Mouse (Mus musculus): Measurements from ENCODE around the gene Ttc7b. TPM values are rescaled to one million over a fixed set of nuclear protein-coding genes. Genes with fewer than 3 reads are reported as not detected.
A peak's percentile ranks its signal among the peaks of the same experiment; 100 is the strongest.

Ttc7b gene
- total RNA-seq, 2 experiments from 2014 or later: 76.2 to 88.0 TPM

GRCm38 (mm10) chr12:100315119-100315885 lies 205.3 kb downstream of the Ttc7b start:
- intact Hi-C loops (cut with DNase I): no loop called here
- DNase-seq: no peak

- intact Hi-C loops (cut with DNase I): no loop called here
- no peak for DNase-seq
These were observed 206.7 kb downstream of the Ttc7b start for GRCm38 (mm10) chr12:100313785-100314375.

- intact Hi-C loops (cut with DNase I): no loop called here
- no peak for DNase-seq
These were observed 207.4 kb downstream of the Ttc7b start for GRCm38 (mm10) chr12:100313209-100313608.

GRCm38 (mm10) chr12:100310471-100311392 lies 209.9 kb downstream of the Ttc7b start:
- intact Hi-C loops (cut with DNase I): no loop called here
- peak in 1 of 2 experiments; percentile 21 for DNase-seq

- intact Hi-C loops (cut with DNase I): no loop called here
- DNase-seq: no peak
These were observed 211.4 kb downstream of the Ttc7b start for GRCm38 (mm10) chr12:100309201-100309600.

GRCm38 (mm10) chr12:100307501-100308260 lies 212.9 kb downstream of the Ttc7b start:
- intact Hi-C loops (cut with DNase I): no loop called here
- peak; percentile 46 to 64 for DNase-seq

- intact Hi-C loops (cut with DNase I): no loop called here
- no peak for DNase-seq
These were observed 214.3 kb downstream of the Ttc7b start for GRCm38 (mm10) chr12:100306336-100306735.

GRCm38 (mm10) chr12:100305051-100305673 lies 215.5 kb downstream of the Ttc7b start:
- intact Hi-C loops (cut with DNase I): no loop called here
- no peak for DNase-seq

- intact Hi-C loops (cut with DNase I): no loop called here
- no peak for DNase-seq
These were observed 216.3 kb downstream of the Ttc7b start for GRCm38 (mm10) chr12:100304280-100304679.

GRCm38 (mm10) chr12:100303141-100303540 lies 217.5 kb downstream of the Ttc7b start:
- DNase-seq: no peak
- intact Hi-C loops (cut with DNase I): no loop called here

GRCm38 (mm10) chr12:100300446-100300845 lies 220.2 kb downstream of the Ttc7b start:
- intact Hi-C loops (cut with DNase I): no loop called here

GRCm38 (mm10) chr12:100299322-100299726 lies 221.3 kb downstream of the Ttc7b start:
- DNase-seq: peak in 1 of 2 experiments; percentile 26
- intact Hi-C loops (cut with DNase I): loop anchor here (5.0 kb wide), 1 partner anchor 97 kb away; no protein-coding TSS in a partner anchor

More at GRCm38 (mm10) chr12:100300446-100300845, 220.2 kb downstream of the Ttc7b start:
- DNase-seq: no peak

GRCm38 (mm10) chr12:100298788-100299187 lies 221.8 kb downstream of the Ttc7b start:
- intact Hi-C loops (cut with DNase I): loop anchor here (5.0 kb wide), 1 partner anchor 96 kb away; no protein-coding TSS in a partner anchor
- no peak for DNase-seq

GRCm38 (mm10) chr12:100297961-100298360 lies 222.7 kb downstream of the Ttc7b start:
- intact Hi-C loops (cut with DNase I): loop anchor here (5.0 kb wide), 1 partner anchor 96 kb away; no protein-coding TSS in a partner anchor
- no peak for DNase-seq

- intact Hi-C loops (cut with DNase I): no loop called here
- DNase-seq: no peak
These were observed 226.2 kb downstream of the Ttc7b start for GRCm38 (mm10) chr12:100294457-100294856.

- DNase-seq: peak; percentile 64 to 65
- intact Hi-C loops (cut with DNase I): no loop called here
These were observed 226.7 kb downstream of the Ttc7b start for GRCm38 (mm10) chr12:100293956-100294355.

- peak in 1 of 2 experiments; percentile 20 for DNase-seq
These were observed 229.6 kb downstream of the Ttc7b start for GRCm38 (mm10) chr12:100290711-100291685.

GRCm38 (mm10) chr12:100290178-100290531 lies 230.5 kb downstream of the Ttc7b start:
- DNase-seq: no peak

More at GRCm38 (mm10) chr12:100290711-100291685, 229.6 kb downstream of the Ttc7b start:
- intact Hi-C loops (cut with DNase I): no loop called here

More at GRCm38 (mm10) chr12:100290178-100290531, 230.5 kb downstream of the Ttc7b start:
- intact Hi-C loops (cut with DNase I): no loop called here
